Mouse (Mus musculus): ENCODE results near the gene Adora1.

DNA sequence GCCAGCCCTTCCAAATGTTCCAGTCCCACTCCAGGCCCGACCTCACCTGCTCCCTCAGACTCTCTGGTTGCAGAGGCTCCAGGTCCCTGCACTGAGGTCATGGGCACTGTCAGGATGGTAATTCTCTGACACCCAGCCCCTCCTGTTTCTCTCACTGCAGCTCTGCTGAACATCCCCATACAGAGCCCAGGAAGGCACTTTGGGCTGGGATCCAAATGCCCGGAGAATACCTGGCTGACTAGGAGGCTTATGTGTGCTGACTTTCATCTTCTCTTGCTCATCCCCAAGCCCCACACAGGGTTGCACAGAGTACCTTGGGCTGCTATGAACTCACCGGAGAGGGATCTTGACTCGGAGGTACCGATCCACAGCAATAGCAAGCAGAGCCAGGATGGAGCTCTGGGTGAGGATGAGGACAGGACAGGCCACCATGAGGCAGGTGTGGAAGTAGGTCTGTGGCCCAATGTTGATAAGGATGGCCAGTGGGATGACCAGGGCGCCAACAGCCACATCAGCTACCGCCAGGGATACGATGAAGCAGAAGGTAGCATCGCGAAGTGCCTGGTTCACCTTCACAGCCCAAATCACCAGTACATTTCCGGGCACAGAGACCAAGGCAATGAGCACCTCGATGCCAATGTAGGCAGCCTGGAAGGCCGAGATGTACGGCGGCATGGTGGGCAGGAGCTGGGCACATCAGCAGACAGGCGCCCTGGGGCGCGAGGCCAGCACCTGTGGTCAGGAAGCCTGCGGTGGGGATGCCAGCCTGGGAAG is 1.4 kb downstream of the Adora1 start:
- TF ChIP-seq CTCF (IDR thresholded peaks at IDR 0.05; ENCODE audit: control insufficient read depth, insufficient read depth, insufficient replicate concordance, low read depth, low read length) (no peak), POLR2A (IDR thresholded peaks at IDR 0.05; ENCODE audit: control insufficient read depth, low read depth, low read length) (no peak)
